Mouse (Mus musculus) cerebellum, adult 2 months (tissue): ENCODE results near the gene Ephb2. TPM values are rescaled to one million over a fixed set of nuclear protein-coding genes. Genes with fewer than 3 reads are reported as not detected.

ENCODE experiments used
- DNase-seq, 2 experiments: peaks; one replicate each; pipeline ENCODE4 v3.0.0; 2021
- H3K27ac ChIP-seq: fragments of 200-500 bp; 2 replicates; pipeline ENCODE4 v1.5.1; 2012; ENCODE audit warnings: low read length, control low read depth, inconsistent platforms; ENCODE audit not compliant: insufficient read depth
- H3K27me3 ChIP-seq: fragments of 200-500 bp; 2 replicates; pipeline ENCODE4 v1.6.1; 2012; ENCODE audit warnings: inconsistent platforms, mild to moderate bottlenecking, low read length, moderate library complexity; ENCODE audit not compliant: control insufficient read depth, insufficient read depth
- H3K4me1 ChIP-seq: fragments of 200-500 bp; 2 replicates; pipeline ENCODE4 v1.6.1; 2011; ENCODE audit warnings: low read length; ENCODE audit not compliant: control insufficient read depth, insufficient read depth
- H3K4me3 ChIP-seq: fragments of 200-500 bp; replicated peaks from 2 replicates; pipeline ENCODE3; 2011; ENCODE audit warnings: mild to moderate bottlenecking, low read depth, low read length, control low read depth; ENCODE audit not compliant: insufficient read depth
- CTCF ChIP-seq: fragments of 200-500 bp; IDR thresholded peaks from 2 replicates; pipeline ENCODE4 v1.5.1; 2011; ENCODE audit warnings: low read depth, mild to moderate bottlenecking, control low read depth, low read length, moderate library complexity, borderline replicate concordance; ENCODE audit not compliant: insufficient read depth
- POLR2A ChIP-seq: fragments of 200-500 bp; IDR thresholded peaks from 2 replicates; pipeline ENCODE4 v1.6.1; 2011; ENCODE audit warnings: low read length, control low read depth, borderline replicate concordance; ENCODE audit not compliant: insufficient read depth
- WGBS: fragments of 180-500 bp; shearing (Covaris S2); methylation state at CpG from one replicate; pipeline ENCODE4 v1.1.7; 2018; 5-methylcytosine and 5-hydroxymethylcytosine counted together
- polyA plus RNA-seq: library from polyadenylated mRNA; depleted of rRNA; stranded (reverse); fragments of >200 nt; gene quantifications from 2 replicates; pipeline ENCODE4 v1.2.3, GENCODE M21; 2012

The Ephb2 gene
- polyA plus RNA-seq, 1 experiment: 29.1 TPM

DNA sequence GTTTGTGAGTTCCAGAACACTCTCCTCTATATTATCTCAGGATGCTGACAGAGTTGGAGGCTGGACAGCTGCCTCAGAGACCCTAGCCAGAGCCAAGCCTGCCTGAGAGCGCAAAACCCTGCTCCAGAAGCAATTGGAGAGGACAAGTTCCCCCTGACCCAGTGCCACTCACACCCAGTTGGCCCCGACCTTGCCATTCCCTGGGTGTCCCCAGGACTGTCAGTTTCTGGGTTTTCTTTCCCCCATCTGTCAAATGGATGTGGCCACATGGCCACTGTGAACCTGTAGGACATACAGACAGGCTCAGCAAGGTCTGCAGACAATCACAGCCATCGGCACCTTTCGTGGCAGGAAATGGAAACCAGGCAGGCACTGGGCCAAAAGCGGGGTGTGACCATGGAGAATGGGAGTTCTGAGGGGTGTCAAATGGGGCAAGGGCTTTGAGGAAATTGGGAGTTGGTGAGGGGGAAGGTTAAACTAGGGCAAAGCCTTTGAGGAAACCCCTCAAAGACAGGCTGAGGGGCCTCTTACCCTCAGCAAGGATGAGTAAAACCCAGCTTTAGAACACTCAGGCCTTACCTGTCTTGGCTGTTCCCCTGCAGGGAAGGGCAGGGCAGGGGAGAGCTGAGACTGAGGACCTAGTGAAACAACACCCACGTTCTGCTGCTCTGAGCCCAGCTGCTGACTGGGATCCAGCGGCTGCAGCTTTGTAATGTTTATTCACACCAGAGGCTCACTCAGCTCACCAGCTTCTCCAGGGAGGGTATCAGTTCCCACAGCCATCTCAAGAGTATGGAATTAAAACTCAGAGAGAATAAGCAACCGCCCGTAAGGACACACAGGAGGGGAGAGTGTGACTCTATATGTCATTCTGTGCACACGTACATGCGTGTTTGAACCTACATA, 6.9 kb downstream of the Ephb2 start:
- H3K4me3 ChIP-seq: no peak overlapping the region
- DNase-seq: no peak
- TF ChIP-seq CTCF: no peak
- TF ChIP-seq POLR2A: no peak
- H3K4me1 ChIP-seq: peaks cover 86% of the 10 kb centered on the region
- no peak overlapping the region for H3K27ac ChIP-seq
- WGBS: 60% methylated on average over 11 of the region's 11 CpGs
- no peaks in the 10 kb centered on the region for H3K27me3 ChIP-seq

DNA sequence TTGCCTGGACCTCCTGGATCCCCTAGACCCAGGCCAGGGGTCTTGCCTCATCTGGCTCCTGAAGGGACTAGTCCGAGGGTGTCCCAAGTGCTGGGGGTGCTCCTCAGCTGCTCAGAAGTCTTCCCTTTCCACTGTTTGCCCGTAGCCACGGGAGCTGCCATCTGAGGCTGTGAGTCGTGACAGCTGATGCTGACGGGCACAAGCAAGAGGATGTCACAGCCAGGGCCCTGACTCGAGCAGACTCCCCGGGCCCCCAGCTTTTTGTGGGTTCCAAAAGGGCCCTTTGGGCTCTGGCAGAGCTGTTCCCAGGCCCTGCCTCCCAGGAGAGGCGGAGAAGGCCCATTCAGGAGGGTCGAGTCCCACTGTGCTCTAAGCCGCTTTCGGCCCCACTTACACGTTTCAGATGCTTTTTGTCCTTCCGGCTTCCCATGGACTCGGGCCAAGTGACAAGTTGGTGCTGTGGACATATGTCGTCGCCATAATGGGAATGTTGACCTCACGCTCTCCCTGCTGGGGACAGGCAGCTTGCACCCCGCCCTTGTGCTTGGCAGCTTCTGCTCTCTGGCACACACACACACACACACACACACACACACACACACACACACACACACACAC, 10.7 kb downstream of the Ephb2 start:
- Histone ChIP-seq H3K27me3 (no peaks in the 10 kb centered on the region), H3K4me1 (peaks cover 82% of the 10 kb centered on the region), H3K27ac (peak overlapping the region; percentile 85), H3K4me3 (peak overlapping the region; percentile 3)
- peak; percentile 91 to 92 for DNase-seq
- 10% methylated on average over 18 of the region's 18 CpGs for WGBS
- TF ChIP-seq CTCF (peak; percentile 8; the same call in 1 of the 2 replicates), POLR2A (no peak)

GRCm38 (mm10) chr4:136820069-136820522, 15.7 kb downstream of the Ephb2 start:
- Histone ChIP-seq H3K4me1 (peaks cover 48% of the 10 kb centered on the region), H3K27me3 (no peaks in the 10 kb centered on the region), H3K27ac (no peak overlapping the region), H3K4me3 (no peak overlapping the region)
- DNase-seq: no peak
- WGBS: 59% methylated on average over 10 of the region's 10 CpGs
- TF ChIP-seq CTCF (no peak), POLR2A (no peak)

GRCm38 (mm10) chr4:136816701-136817100, 19.1 kb downstream of the Ephb2 start:
- H3K27me3 ChIP-seq: no peaks in the 10 kb centered on the region
- 29% methylated on average over 7 of the region's 7 CpGs for WGBS
- no peak for DNase-seq
- peaks cover 30% of the 10 kb centered on the region for H3K4me1 ChIP-seq
- H3K4me3 ChIP-seq: no peak overlapping the region
- H3K27ac ChIP-seq: no peak overlapping the region
- no peak for TF ChIP-seq POLR2A
- TF ChIP-seq CTCF: no peak

DNA sequence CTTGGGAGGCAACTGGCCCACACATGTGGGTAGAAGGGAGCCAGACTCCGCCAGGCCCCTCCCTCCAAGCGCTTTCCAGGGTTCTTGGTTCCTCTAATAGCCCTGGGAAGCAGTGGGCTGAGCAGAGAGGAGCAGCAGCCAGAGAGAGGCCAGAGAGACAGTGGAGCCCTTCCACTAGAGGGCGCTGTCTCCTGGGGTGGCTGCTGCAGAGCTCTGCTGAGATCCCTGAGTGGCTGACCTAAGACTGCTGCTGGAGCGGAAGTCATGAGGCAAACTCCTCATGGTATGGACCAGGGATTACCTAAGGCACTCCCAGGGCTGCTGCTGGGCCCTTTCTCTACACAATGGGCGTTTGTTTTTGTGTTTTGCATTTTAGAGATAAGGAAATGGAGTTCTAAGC, 20.4 kb downstream of the Ephb2 start:
- Histone ChIP-seq H3K4me3 (no peak overlapping the region), H3K27ac (no peak overlapping the region), H3K4me1 (peaks cover 22% of the 10 kb centered on the region), H3K27me3 (no peaks in the 10 kb centered on the region)
- TF ChIP-seq POLR2A (no peak), CTCF (peak; percentile 19; the same call in 1 of the 2 replicates)
- WGBS: 80% methylated on average over 5 of the region's 5 CpGs
- no peak for DNase-seq

DNA sequence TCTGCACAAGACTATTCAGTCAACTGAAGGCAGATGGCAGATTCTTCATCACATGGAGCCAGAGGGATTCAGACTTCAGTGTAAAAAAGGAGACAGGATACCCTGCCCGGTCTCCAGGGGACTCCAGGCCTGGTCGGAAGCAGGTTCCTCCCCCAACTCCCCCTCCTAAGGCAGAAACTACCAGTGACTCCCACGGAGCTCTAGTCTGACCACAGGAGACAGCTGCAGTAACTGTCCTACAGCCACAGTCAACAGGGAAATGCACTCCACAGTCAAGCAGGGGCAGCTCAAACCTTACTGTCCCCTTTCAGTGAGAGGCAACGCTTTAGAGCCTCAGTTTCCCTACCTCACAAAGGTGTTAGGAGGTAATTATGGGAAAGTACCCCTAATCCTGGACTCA, 23.2 kb downstream of the Ephb2 start:
- H3K27me3 ChIP-seq: no peaks in the 10 kb centered on the region
- H3K4me1 ChIP-seq: peaks cover 28% of the 10 kb centered on the region
- no peak overlapping the region for H3K27ac ChIP-seq
- TF ChIP-seq POLR2A: no peak
- no peak for TF ChIP-seq CTCF
- H3K4me3 ChIP-seq: no peak overlapping the region
- no peak for DNase-seq
- 60% methylated on average over 4 of the region's 4 CpGs for WGBS

- Histone ChIP-seq H3K27me3 (no peaks in the 10 kb centered on the region), H3K27ac (no peak overlapping the region), H3K4me1 (peaks cover 31% of the 10 kb centered on the region), H3K4me3 (no peak overlapping the region)
- DNase-seq: no peak
- TF ChIP-seq POLR2A (no peak), CTCF (no peak)
- 61% methylated on average over 6 of the region's 6 CpGs for WGBS
Measured at GRCm38 (mm10) chr4:136811596-136811995, 24.2 kb downstream of the Ephb2 start.
